Mouse (Mus musculus) spleen, adult 2 months (tissue): Measurements from ENCODE around the gene Hoxb7. TPM values are rescaled to one million over a fixed set of nuclear protein-coding genes. Genes with fewer than 3 reads are reported as not detected.

Source experiments
- DNase-seq, 2 experiments: peaks; one replicate each; pipeline versions ENCODE4 v3.0.0 to v3.0.0-alpha.2; 2012 to 2021; ENCODE audit warnings: low spot score in 2 of 2, low read depth in 1 of 2
- H3K27ac ChIP-seq: fragments of 200-500 bp; 2 replicates; pipeline ENCODE4 v1.5.1; 2012; ENCODE audit warnings: low read length, inconsistent platforms; ENCODE audit not compliant: insufficient read depth
- H3K27me3 ChIP-seq: fragments of 200-500 bp; 2 replicates; pipeline ENCODE4 v1.6.1; 2012; ENCODE audit warnings: mild to moderate bottlenecking, moderate library complexity, low read length, inconsistent platforms; ENCODE audit not compliant: control insufficient read depth, insufficient read depth
- H3K36me3 ChIP-seq: fragments of 200-500 bp; 2 replicates; pipeline ENCODE4 v1.6.1; 2012; ENCODE audit warnings: mild to moderate bottlenecking, low read length, inconsistent platforms; ENCODE audit not compliant: control insufficient read depth, insufficient read depth
- H3K4me1 ChIP-seq: fragments of 200-500 bp; 2 replicates; pipeline ENCODE4 v1.6.1; 2011; ENCODE audit warnings: inconsistent platforms; ENCODE audit not compliant: control insufficient read depth, insufficient read depth, insufficient read length
- H3K4me3 ChIP-seq: fragments of 200-500 bp; 2 replicates; pipeline ENCODE4 v1.5.1; 2011; ENCODE audit warnings: mild to moderate bottlenecking, inconsistent platforms; ENCODE audit not compliant: insufficient read depth, insufficient read length; ENCODE audit errors: extremely low read depth
- CTCF ChIP-seq: fragments of 200-500 bp; IDR thresholded peaks from 2 replicates; pipeline ENCODE4 v1.5.1; 2011; ENCODE audit warnings: mild to moderate bottlenecking, inconsistent platforms; ENCODE audit not compliant: insufficient read depth, insufficient read length, insufficient replicate concordance; ENCODE audit errors: extremely low read depth
- POLR2A ChIP-seq: fragments of 200-500 bp; IDR thresholded peaks from 2 replicates; pipeline ENCODE4 v1.6.1; 2011; ENCODE audit warnings: low read depth, low read length, inconsistent platforms
- WGBS: fragments of 180-500 bp; shearing (Covaris S2); methylation state at CpG from one replicate; pipeline ENCODE4 v1.1.7; 2018; 5-methylcytosine and 5-hydroxymethylcytosine counted together
- polyA plus RNA-seq: library from polyadenylated mRNA; depleted of rRNA; stranded (reverse); fragments of >200 nt; gene quantifications from 2 replicates; pipeline ENCODE4 v1.2.3, GENCODE M21; 2012

Gene Hoxb7
- polyA plus RNA-seq, 1 experiment: 0.62 TPM

GRCm38 (mm10) chr11:96296997-96297396 is 10.6 kb downstream of the Hoxb7 start:
- DNase-seq: no peak
- Histone ChIP-seq H3K27ac (no peak overlapping the region), H3K27me3 (peaks cover 43% of the 10 kb centered on the region), H3K4me1 (peaks cover 4% of the 10 kb centered on the region; the same call in 1 of the 2 replicates), H3K36me3 (no peaks in the 10 kb centered on the region), H3K4me3 (no peak overlapping the region)
- WGBS: 64% methylated on average over 2 of the region's 2 CpGs
- no peak for TF ChIP-seq CTCF
- TF ChIP-seq POLR2A: no peak

DNA sequence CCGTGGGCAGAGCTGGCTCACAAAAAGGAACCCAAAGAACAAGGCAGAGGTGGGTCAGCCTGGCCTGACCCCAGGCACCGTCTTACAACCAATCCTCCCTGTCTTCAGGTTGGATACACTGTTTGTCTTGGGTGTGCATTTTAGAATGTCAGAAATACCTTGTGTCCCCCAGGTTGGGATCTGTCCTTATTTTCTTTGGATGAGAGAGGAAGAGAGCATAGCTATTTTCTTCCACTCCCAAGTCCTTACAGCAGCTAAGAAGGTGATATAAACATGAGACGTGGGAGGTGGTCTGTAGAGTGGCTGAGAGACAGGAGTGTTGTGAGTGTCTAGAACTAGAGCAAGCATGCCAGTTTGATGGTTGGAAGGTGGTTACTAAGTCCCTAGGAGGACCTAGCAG is 11.0 kb downstream of the Hoxb7 start:
- H3K4me3 ChIP-seq: no peak overlapping the region
- no peak for TF ChIP-seq CTCF
- no peak for TF ChIP-seq POLR2A
- 79% methylated on average over 3 of the region's 3 CpGs for WGBS
- no peak for DNase-seq
- H3K36me3 ChIP-seq: no peaks in the 10 kb centered on the region
- H3K27me3 ChIP-seq: peaks cover 41% of the 10 kb centered on the region
- no peak overlapping the region for H3K27ac ChIP-seq
- peaks cover 4% of the 10 kb centered on the region; the same call in 1 of the 2 replicates for H3K4me1 ChIP-seq

- Histone ChIP-seq H3K4me3 (no peak overlapping the region), H3K36me3 (no peaks in the 10 kb centered on the region), H3K27me3 (peaks cover 38% of the 10 kb centered on the region), H3K27ac (no peak overlapping the region), H3K4me1 (peaks cover 4% of the 10 kb centered on the region; the same call in 1 of the 2 replicates)
- TF ChIP-seq CTCF: no peak
- WGBS: 53% methylated on average over 11 of the region's 11 CpGs
- DNase-seq: no peak
Measured at GRCm38 (mm10) chr11:96297968-96298635, 11.7 kb downstream of the Hoxb7 start.

DNA sequence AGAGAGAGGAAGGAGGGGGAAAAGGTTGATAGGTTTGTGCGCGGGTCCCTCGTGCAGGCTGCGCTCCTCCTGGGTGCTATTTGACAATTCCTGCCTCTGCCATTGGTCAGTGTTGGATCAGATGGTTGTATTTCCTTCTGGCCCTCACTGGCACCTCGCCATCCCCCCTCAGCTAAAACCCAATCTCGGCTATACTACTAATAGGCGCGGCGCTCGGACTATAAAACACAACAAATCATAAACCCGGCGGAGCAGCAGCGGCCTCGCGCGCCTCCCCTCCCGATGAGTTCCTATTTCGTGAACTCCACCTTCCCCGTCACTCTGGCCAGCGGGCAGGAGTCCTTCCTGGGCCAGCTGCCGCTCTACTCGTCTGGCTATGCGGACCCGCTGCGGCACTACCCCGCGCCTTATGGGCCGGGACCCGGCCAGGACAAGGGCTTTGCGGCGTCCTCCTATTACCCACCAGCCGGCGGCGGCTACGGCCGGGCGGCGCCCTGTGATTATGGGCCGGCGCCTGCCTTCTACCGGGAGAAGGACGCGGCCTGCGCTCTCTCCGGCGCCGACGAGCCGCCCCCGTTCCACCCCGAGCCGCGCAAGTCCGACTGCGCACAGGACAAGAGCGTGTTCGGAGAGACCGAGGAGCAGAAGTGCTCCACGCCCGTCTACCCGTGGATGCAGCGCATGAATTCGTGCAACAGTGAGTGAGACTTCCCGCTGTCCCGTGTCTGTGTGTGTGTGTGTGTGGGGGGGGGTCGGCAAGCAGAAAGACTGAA is 12.7 kb downstream of the Hoxb7 start:
- DNase-seq: no peak
- no peak for TF ChIP-seq CTCF
- TF ChIP-seq POLR2A: no peak

DNA sequence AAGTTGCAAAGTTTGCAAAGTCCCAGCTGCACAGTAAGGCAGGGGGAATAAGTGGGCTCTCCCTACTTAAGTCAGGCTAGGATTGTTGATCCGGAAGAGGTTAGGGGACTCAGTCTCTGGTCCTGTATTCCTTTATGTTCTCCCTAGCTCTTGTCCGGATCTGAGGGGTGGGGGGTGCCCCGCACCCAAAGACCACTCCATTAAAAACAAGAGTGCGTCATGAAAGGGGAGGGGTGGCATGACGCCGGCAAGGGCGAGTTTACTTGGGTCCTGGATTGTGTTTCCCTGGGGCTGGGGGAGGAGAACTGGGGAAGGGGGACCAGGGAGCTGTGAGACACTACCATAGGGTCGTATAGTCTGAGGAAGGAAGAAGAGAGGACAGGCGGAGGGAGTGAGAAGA is 13.4 kb downstream of the Hoxb7 start:
- no peak overlapping the region for H3K4me3 ChIP-seq
- peaks cover 42% of the 10 kb centered on the region for H3K27me3 ChIP-seq
- no peak for DNase-seq
- TF ChIP-seq CTCF (no peak), POLR2A (no peak)
- peaks cover 4% of the 10 kb centered on the region; the same call in 1 of the 2 replicates for H3K4me1 ChIP-seq
- H3K36me3 ChIP-seq: no peaks in the 10 kb centered on the region
- 9% methylated on average over 9 of the region's 9 CpGs for WGBS
- no peak overlapping the region for H3K27ac ChIP-seq

More for the DNA sequence above, 12.7 kb downstream of the Hoxb7 start:
- Histone ChIP-seq H3K4me3 (peak overlapping the region; percentile 21; the same call in 1 of the 2 replicates), H3K36me3 (no peaks in the 10 kb centered on the region), H3K27ac (no peak overlapping the region), H3K27me3 (peaks cover 40% of the 10 kb centered on the region), H3K4me1 (peaks cover 4% of the 10 kb centered on the region; the same call in 1 of the 2 replicates)
- 2% methylated on average over 64 of the region's 66 CpGs for WGBS

DNA sequence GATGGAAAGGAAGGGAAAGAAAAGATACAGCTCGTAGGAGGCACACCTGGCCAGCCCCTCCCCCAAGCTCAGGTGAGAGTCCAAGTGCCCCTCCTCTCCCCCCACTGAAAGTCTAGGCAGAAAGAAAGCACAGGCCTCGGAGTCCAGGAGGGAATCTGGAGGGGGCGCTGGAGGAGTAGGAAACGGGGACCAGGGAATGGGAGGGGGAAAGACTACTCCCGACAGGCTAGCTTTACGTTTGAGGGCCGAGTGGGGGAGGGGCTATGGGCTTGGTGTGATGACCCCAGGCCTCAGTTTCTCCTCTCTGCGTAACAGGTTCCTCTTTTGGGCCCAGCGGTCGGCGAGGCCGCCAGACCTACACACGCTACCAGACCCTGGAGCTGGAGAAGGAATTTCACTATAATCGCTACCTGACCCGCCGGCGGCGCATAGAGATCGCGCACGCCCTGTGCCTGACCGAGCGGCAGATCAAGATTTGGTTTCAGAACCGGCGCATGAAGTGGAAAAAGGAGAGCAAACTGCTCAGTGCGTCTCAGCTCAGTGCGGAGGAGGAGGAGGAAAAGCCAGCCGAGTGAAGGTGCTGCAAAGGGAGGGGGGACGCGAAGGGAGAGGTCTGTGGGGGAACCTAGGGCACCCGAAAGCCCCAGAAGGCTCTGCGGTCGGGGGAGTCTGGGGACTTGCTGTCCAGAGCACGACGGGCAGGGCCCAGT is 14.1 kb downstream of the Hoxb7 start:
- no peaks in the 10 kb centered on the region for H3K36me3 ChIP-seq
- peaks cover 4% of the 10 kb centered on the region; the same call in 1 of the 2 replicates for H3K4me1 ChIP-seq
- TF ChIP-seq POLR2A (no peak), CTCF (no peak)
- H3K4me3 ChIP-seq: no peak overlapping the region
- 15% methylated on average over 35 of the region's 35 CpGs for WGBS
- no peak overlapping the region for H3K27ac ChIP-seq
- peaks cover 42% of the 10 kb centered on the region for H3K27me3 ChIP-seq
- no peak for DNase-seq

DNA sequence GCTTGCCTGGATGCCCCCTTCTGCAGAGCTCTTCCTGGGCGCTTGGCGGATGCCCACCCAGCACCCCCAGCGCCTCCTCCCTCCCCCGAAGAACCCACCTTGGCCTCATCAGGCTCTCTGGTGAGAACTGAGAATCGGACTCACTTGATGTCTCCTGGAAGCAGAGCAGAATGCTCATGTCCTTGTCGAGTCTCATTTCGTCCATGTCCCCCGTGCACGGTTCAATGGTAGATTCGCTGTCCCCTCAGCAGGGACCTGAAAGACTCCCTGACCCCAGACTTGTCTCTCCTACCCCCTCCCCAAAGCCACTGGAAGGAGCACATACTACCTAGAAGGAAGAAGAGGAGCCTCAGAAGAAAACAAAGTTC is 14.6 kb downstream of the Hoxb7 start:
- Histone ChIP-seq H3K4me1 (peaks cover 4% of the 10 kb centered on the region; the same call in 1 of the 2 replicates), H3K27me3 (peaks cover 38% of the 10 kb centered on the region), H3K36me3 (no peaks in the 10 kb centered on the region), H3K27ac (no peak overlapping the region), H3K4me3 (no peak overlapping the region)
- TF ChIP-seq CTCF: no peak
- DNase-seq: no peak
- WGBS: 74% methylated on average over 10 of the region's 10 CpGs
